Mouse (Mus musculus) stomach, adult 2 months (tissue): Measurements from ENCODE around the gene Fam192a. TPM values are rescaled to one million over a fixed set of nuclear protein-coding genes. Genes with fewer than 3 reads are reported as not detected.

Experiments used
- polyA plus RNA-seq: library from polyadenylated mRNA; depleted of rRNA; stranded (reverse); fragments of >200 nt; gene quantifications from 2 replicates; pipeline ENCODE4 v1.2.3, GENCODE M21; 2012; rRNA removed

Gene Fam192a
- polyA plus RNA-seq = 12.1 and 14.8 TPM in 2 replicates

DNA sequence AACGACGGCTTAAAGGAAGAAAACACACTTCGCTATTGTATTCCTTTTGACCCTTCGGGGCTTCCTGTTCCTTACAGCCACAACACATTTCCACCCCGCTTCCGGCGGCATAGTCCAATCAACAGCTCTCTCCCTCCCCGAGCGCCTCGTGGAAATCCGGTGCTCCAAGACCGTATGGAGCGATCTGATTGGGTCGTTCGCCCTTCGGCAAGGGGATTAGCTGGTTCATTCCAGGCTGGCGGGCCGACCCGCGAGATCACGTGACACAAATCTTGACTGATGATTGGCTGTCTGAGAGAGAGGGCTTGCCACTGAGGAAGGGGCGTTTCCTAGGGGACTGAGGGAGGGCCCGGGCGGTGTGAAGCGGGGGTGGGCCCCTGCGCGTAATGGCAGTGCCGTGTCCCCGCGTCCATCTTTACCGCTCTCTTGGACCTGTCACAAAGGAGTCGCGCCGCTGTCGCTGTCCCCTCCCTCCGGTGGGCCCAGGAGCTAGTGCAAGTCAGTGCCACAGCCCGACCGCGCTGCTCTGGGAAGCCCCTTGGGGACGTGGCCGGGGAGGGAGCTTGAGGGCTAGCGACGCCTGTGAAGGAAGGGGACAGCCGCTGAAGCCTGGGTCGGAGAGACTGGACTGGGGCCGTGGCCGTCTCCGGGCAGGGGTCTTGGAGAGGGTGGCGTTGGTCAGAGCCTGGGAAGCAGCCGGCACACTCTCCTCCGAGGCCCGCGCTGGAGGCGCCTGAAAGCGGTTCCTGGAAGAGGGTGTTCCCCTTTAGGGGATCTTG lies at the start of gene Fam192a, which contains the start of gene Rspry1:
Fam192a (minus strand) TSS at position 391 of the 779 bp plus-strand sequence.
Rspry1 (plus strand) TSS at position 331 of the 779 bp plus-strand sequence.

DNA sequence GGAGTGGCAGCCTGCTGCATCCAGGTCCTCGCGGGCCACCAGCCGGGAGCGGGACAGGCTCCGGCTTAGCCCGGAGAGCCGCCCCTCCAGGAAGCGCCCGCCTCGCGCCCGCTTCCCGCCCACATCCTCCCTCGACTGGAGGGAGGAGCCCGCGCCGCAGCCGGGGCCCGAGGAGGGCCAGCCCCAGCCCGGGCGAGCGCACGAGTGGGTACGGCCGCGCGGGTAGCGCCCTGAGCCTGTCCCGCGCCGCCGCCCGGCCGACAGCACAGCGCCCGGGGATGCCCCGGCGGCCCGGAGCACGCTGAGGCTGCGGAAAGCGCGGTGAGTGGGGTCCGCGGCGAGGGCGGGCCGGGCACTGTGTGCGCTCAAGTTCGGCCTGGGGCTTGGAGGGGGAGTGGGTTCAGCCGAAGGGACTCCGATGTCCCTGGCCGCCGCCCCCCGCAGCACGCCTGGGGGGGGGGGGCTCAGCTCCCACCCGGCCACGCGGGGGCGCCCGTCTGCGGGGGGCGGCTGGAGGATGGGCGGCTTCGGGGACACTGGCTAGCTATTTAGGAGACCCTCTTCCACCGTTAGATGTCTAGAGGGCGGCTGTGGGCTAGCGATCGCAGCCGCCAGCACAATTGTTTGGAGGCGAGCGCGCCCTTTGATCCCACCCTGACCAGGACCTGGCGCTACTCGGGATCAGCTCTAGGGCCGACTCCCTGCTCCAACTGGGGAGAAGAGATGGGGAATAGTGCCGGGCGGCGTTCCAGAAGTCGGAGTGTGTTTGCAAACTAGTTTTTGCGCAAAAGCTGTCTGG lies 68.7 kb downstream of the Fam192a start, which contains the start of gene Cpne2:
Cpne2 (plus strand) TSS at position 118 of the 799 bp plus-strand sequence.

Other genes with a start within 250 kb of the Fam192a start
- 178 and 375 TPM in 2 replicates for gene Herpud1, start 215.6 kb downstream of the Fam192a start, polyA plus RNA-seq
- 0.95 and 1.3 TPM in 2 replicates for gene Nlrc5, start 167.6 kb downstream of the Fam192a start, polyA plus RNA-seq
- 24.1 and 26.1 TPM in 2 replicates for gene Cpne2, start 69.0 kb downstream of the Fam192a start, polyA plus RNA-seq
- gene Rspry1, start 60 bp downstream of the Fam192a start, polyA plus RNA-seq = 1.0 and 1.4 TPM in 2 replicates
- 39.1 and 45.9 TPM in 2 replicates for gene Arl2bp, start 64.6 kb upstream of the Fam192a start, polyA plus RNA-seq
- gene Pllp, start 94.3 kb upstream of the Fam192a start, polyA plus RNA-seq = 251 and 277 TPM in 2 replicates
- 0.81 and 1.1 TPM in 2 replicates for gene Ccl22, start 143.6 kb upstream of the Fam192a start, polyA plus RNA-seq
- 24.9 and 32.0 TPM in 2 replicates for gene Cx3cl1, start 170.0 kb upstream of the Fam192a start, polyA plus RNA-seq
- gene Ccl17, start 208.5 kb upstream of the Fam192a start, polyA plus RNA-seq = 0.25 and 0.60 TPM in 2 replicates
- 142 and 188 TPM in 2 replicates for gene Coq9, start 236.3 kb upstream of the Fam192a start, polyA plus RNA-seq
- 36.6 and 43.9 TPM in 2 replicates for gene Ciapin1, start 236.4 kb upstream of the Fam192a start, polyA plus RNA-seq